Mouse (Mus musculus) Patski (cell line): ENCODE measurements around the gene Zmat3. TPM values are rescaled to one million over a fixed set of nuclear protein-coding genes. Genes with fewer than 3 reads are reported as not detected.
A peak's percentile ranks its signal among the peaks of the same experiment; 100 is the strongest.

Source experiments
- ATAC-seq: fragments of 100-300 bp; one replicate; pipeline ENCODE4 v1.8.0; 2021
- CTCF ChIA-PET: fragments of 350-600 bp; sonication (Branson Sonifier 250); formaldehyde crosslinking; loops from one replicate; lab custom pipeline; 2022; ENCODE audit warnings: inconsistent platforms; lab: Charles Lee
- POLR2A ChIA-PET: fragments of 350-600 bp; sonication (Branson Sonifier 250); formaldehyde crosslinking; loops from one replicate; lab custom pipeline; 2022; ENCODE audit warnings: antibody characterized with exemption, inconsistent platforms; lab: Charles Lee
- DNase-seq: peaks from one replicate; pipeline ENCODE4 v3.0.0-alpha.2; 2011; ENCODE audit warnings: low read depth, low spot score
- H3K27me3 ChIP-seq: fragments of 371-371 bp; one replicate; pipeline ENCODE4 v1.5.1; 2021
- CTCF ChIP-seq: fragments of 100-300 bp; IDR thresholded peaks from one replicate; pipeline ENCODE4 v1.5.1; 2021
- in situ Hi-C: fragments of 300-500 bp; cut with MboI; formaldehyde crosslinking; loops from 3 replicates; pipeline ENCODE4 v1.11.1; 2018; ENCODE audit warnings: low pct_unique_long_range_greater_than_20kb, mixed read lengths
- polyA plus RNA-seq: library from polyadenylated mRNA; unstranded; gene quantifications from one replicate; pipeline ENCODE4 v1.2.3, GENCODE M21; 2021

Gene Zmat3
- polyA plus RNA-seq, 1 experiment from 2014 or later = 23.8 TPM

GRCm38 (mm10) chr3:32399381-32399780 lies 33.6 kb upstream of the Zmat3 start:
- ChIA-PET CTCF (interaction anchor here (0.9 to 5.0 kb wide), 8 partner anchors 9 to 110 kb away, joined by 3 to 18 read pairs (median 3); partner anchors contain the start of gene Zfp639), POLR2A (interaction anchor here (1.2 to 3.0 kb wide), 3 partner anchors 33 to 65 kb away, joined by 3 to 17 read pairs (median 5); partner anchors contain the start of gene Zmat3)
- ATAC-seq (no peak), DNase-seq (no peak)
- H3K27me3 ChIP-seq = no peaks in the 10 kb centered on the region
- no peak for TF ChIP-seq CTCF
- in situ Hi-C loops = loop anchor here (10.0 kb wide), 1 partner anchor 105 kb away; no protein-coding TSS in a partner anchor

- H3K27me3 ChIP-seq = no peaks in the 10 kb centered on the region
- in situ Hi-C loops = loop anchor here (10.0 kb wide), 1 partner anchor 106 kb away; no protein-coding TSS in a partner anchor
- ATAC-seq (no peak), DNase-seq (no peak)
- no peak for TF ChIP-seq CTCF
- POLR2A ChIA-PET = interaction anchor here (3.0 kb wide), 1 partner anchor 33 kb away, joined by 17 read pairs; the partner anchor contains the start of gene Zmat3
- CTCF ChIA-PET = interaction anchor here (1.0 to 5.0 kb wide), 6 partner anchors 19 to 111 kb away, joined by 3 to 18 read pairs (median 4); partner anchors contain the start of gene Zfp639
Measured at GRCm38 (mm10) chr3:32398623-32399022, 32.8 kb upstream of the Zmat3 start.

- ChIA-PET POLR2A (interaction anchor here (0.9 to 3.0 kb wide), 2 partner anchors 32 to 98 kb away, joined by 6 to 17 read pairs; partner anchors contain the start of gene Zmat3), CTCF (interaction anchor here (0.9 to 1.2 kb wide), 4 partner anchors 18 to 65 kb away, joined by 3 to 4 read pairs (median 3); no protein-coding TSS in a partner anchor)
- DNase-seq (no peak), ATAC-seq (no peak)
- in situ Hi-C loops = loop anchor here (10.0 kb wide), 1 partner anchor 107 kb away; no protein-coding TSS in a partner anchor
- H3K27me3 ChIP-seq = no peaks in the 10 kb centered on the region
- no peak for TF ChIP-seq CTCF
Measured at GRCm38 (mm10) chr3:32398175-32398538, 32.3 kb upstream of the Zmat3 start.

GRCm38 (mm10) chr3:32397461-32398174 lies 31.8 kb upstream of the Zmat3 start, which contains the start of gene Pik3ca:
Gene Pik3ca (plus strand): TSS chr3:32397671.
- no peak for TF ChIP-seq CTCF
- no peaks in the 10 kb centered on the region for H3K27me3 ChIP-seq
- in situ Hi-C loops = loop anchor here (10.0 kb wide), 1 partner anchor 107 kb away; no protein-coding TSS in a partner anchor
- ChIA-PET CTCF (interaction anchor here (0.9 to 1.2 kb wide), 5 partner anchors 18 to 65 kb away, joined by 3 to 4 read pairs (median 3); no protein-coding TSS in a partner anchor), POLR2A (interaction anchor here (0.9 to 3.0 kb wide), 2 partner anchors 32 to 99 kb away, joined by 6 to 17 read pairs; partner anchors contain the start of gene Zmat3)
- DNase-seq (no peak), ATAC-seq (peak; percentile 14)

DNA sequence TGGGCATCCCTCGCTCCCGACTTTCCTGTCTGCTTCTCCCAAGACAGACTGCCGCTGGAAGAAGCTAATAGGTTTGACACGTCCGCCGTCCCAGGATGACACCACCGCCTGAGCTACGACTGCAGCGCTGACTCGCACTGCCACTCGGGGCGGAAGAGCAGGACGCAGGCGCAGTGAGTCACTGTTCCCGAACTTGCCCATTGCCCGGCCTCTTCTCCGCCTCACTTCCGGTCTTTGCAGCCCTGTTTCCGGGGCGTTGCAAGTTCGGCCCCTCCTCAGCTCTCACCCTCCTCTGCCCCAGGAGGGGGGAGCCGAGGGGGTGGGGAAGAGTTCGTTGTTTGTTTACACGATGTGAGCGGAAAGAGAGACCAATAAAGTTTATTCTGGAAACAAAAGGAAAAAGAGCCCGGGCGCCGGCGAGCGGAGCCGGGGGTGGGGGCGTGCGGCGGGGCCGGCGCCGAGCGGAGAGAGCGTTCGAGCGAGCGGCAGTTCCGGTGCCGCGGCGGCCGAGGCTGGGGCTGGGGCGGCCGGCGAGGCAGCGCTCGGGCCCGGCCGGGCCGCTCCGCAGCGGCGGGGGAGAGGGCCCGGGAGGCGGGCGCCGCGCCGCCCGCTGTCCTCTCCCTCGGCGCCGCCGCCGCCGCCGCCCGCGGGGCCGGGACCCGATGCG lies 31.1 kb upstream of the Zmat3 start:
- CTCF ChIA-PET = interaction anchor here (0.6 to 2.2 kb wide), 8 partner anchors 13 to 64 kb away, joined by 3 to 6 read pairs (median 3); no protein-coding TSS in a partner anchor
- H3K27me3 ChIP-seq = no peaks in the 10 kb centered on the region
- DNase-seq = peak; percentile 100
- TF ChIP-seq CTCF = no peak
- POLR2A ChIA-PET = interaction anchor here (3.0 kb wide), 1 partner anchor 31 kb away, joined by 17 read pairs; the partner anchor contains the start of gene Zmat3
- in situ Hi-C loops = loop anchor here (10.0 kb wide), 1 partner anchor 108 kb away; no protein-coding TSS in a partner anchor
- ATAC-seq = peak; percentile 95

DNA sequence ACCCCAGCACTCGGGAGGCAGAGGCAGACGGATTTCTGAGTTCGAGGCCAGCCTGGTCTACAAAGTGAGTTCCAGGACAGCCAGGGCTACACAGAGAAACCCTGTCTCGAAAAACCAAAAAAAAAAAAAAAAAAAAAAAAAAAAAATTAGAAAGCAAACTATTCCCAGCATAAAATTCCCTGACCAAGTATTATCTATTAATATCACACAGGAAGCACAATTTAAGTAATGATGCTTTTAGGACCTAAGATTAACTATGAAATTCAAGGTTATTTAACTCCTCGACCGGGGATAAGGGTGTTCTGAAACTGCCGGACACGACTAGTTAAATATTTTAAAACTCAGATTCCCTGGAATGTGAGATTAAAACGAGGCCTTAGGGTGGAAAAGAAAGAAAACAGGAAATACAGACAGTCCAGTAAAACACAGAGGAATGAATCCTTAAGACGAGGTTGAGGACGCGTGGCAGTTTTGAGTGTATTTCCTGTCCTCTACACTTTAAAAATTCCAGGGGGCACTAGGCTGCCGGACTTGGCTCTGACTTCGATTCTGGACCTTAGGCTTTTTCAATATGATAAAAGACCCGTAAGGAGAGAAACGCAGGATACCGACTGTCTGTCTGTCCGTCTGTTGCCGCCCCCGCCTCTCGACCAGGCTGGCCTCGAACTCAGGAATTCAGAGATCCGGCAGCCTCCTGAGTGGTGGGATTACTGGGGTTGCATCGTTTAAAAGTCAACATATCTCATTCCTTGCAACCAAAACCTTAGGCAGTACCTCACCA lies 30.1 kb upstream of the Zmat3 start:
- CTCF ChIA-PET = interaction anchor here (0.7 to 2.2 kb wide), 7 partner anchors 10 to 63 kb away, joined by 3 to 9 read pairs (median 3); no protein-coding TSS in a partner anchor
- TF ChIP-seq CTCF = no peak
- no peaks in the 10 kb centered on the region for H3K27me3 ChIP-seq
- POLR2A ChIA-PET = interaction anchor here (0.7 to 1.1 kb wide), 4 partner anchors 10 to 111 kb away, joined by 3 to 7 read pairs (median 4); no protein-coding TSS in a partner anchor
- peak; percentile 1 for ATAC-seq
- in situ Hi-C loops = loop anchor here (10.0 kb wide), 1 partner anchor 109 kb away; no protein-coding TSS in a partner anchor
- DNase-seq = no peak

- no peaks in the 10 kb centered on the region for H3K27me3 ChIP-seq
- no peak for DNase-seq
- no peak for ATAC-seq
- ChIA-PET CTCF (interaction anchor here (1.3 to 1.9 kb wide), 3 partner anchors 10 to 31 kb away, joined by 3 to 9 read pairs (median 3); no protein-coding TSS in a partner anchor), POLR2A (interaction anchor here (1.3 kb wide), 1 partner anchor 109 kb away, joined by 3 read pairs; no protein-coding TSS in a partner anchor)
- in situ Hi-C loops = loop anchor here (10.0 kb wide), 1 partner anchor 111 kb away; no protein-coding TSS in a partner anchor
- no peak for TF ChIP-seq CTCF
Measured at GRCm38 (mm10) chr3:32393986-32394385, 28.2 kb upstream of the Zmat3 start.

- POLR2A ChIA-PET = no interaction called here
- ATAC-seq (no peak), DNase-seq (no peak)
- H3K27me3 ChIP-seq = no peaks in the 10 kb centered on the region
- CTCF ChIA-PET = interaction anchor here (1.1 to 4.0 kb wide), 3 partner anchors 13 to 59 kb away, joined by 3 to 20 read pairs (median 5); no protein-coding TSS in a partner anchor
- TF ChIP-seq CTCF = no peak
- in situ Hi-C loops = loop anchor here (10.0 kb wide), 1 partner anchor 112 kb away; no protein-coding TSS in a partner anchor
Measured at GRCm38 (mm10) chr3:32392841-32393240, 27.0 kb upstream of the Zmat3 start.

DNA sequence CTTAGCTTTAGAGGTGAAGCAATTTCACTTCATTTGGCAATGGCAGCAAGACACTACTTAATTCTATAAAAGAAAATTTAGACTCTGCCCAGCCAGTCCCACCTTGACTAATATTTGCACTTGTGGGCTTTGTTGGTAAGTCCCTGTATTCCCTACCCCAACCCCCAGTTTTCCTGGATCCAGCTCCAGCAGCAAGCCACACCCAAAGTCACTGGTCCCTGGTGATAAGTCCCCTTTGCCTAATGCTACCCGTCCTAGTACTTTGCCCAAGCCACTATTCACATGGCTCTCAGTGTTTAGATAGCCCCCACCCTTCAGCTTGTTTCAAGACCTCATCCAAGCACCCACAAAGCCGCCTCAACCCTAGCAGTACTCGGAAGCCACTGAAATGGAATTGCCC lies 15.7 kb upstream of the Zmat3 start:
- no peak for DNase-seq
- no peak for ATAC-seq
- CTCF ChIA-PET = interaction anchor here (1.0 to 3.7 kb wide), 7 partner anchors 10 to 127 kb away, joined by 3 to 20 read pairs (median 7); partner anchors contain the start of gene Zmat3
- in situ Hi-C loops = no loop called here
- no peak for TF ChIP-seq CTCF
- H3K27me3 ChIP-seq = no peaks in the 10 kb centered on the region
- POLR2A ChIA-PET = interaction anchor here (1.5 kb wide), 1 partner anchor 16 kb away, joined by 5 read pairs; the partner anchor contains the start of gene Zmat3
